Mouse (Mus musculus): ENCODE results near the gene Kctd18. TPM values are rescaled to one million over a fixed set of nuclear protein-coding genes. Genes with fewer than 3 reads are reported as not detected.

Kctd18 gene
- polyA plus RNA-seq, 1 experiment from 2014 or later, result 19.6 TPM

GRCm38 (mm10) chr1:57934287-57934686, 84.5 kb downstream of the Kctd18 start:
- no peaks in the 10 kb centered on the region for H3K27me3 ChIP-seq (ENCODE audit: low read depth, poor library complexity, severe bottlenecking)
- no peaks in the 10 kb centered on the region for H3K4me1 ChIP-seq
- H3K36me3 ChIP-seq, result no peaks in the 10 kb centered on the region
- H3K9me3 ChIP-seq (replicated peaks), result no peaks in the 10 kb centered on the region
- no peak for DNase-seq (ENCODE audit: low spot score)
- H3K4me3 ChIP-seq, result no peak overlapping the region
- 66% methylated on average over 1 of the region's 1 CpGs for WGBS
- H3K27ac ChIP-seq, result no peak overlapping the region

- no peak for DNase-seq (ENCODE audit: low spot score)
- Histone ChIP-seq H3K36me3 (no peaks in the 10 kb centered on the region), H3K4me3 (no peak overlapping the region), H3K4me1 (no peaks in the 10 kb centered on the region), H3K27me3 (ENCODE audit: low read depth, poor library complexity, severe bottlenecking) (no peaks in the 10 kb centered on the region), H3K27ac (no peak overlapping the region), H3K9me3 (replicated peaks) (no peaks in the 10 kb centered on the region)
- 90% methylated on average over 4 of the region's 4 CpGs for WGBS
Observed at GRCm38 (mm10) chr1:57918567-57918966, 100.2 kb downstream of the Kctd18 start.

- Histone ChIP-seq H3K27me3 (ENCODE audit: low read depth, poor library complexity, severe bottlenecking) (no peaks in the 10 kb centered on the region), H3K4me1 (no peaks in the 10 kb centered on the region), H3K4me3 (no peak overlapping the region), H3K9me3 (replicated peaks) (no peaks in the 10 kb centered on the region), H3K36me3 (no peaks in the 10 kb centered on the region), H3K27ac (no peak overlapping the region)
- WGBS, result 64% methylated on average over 5 of the region's 5 CpGs
- peak; percentile 9 for DNase-seq (ENCODE audit: low spot score)
Observed at GRCm38 (mm10) chr1:57917342-57917741, 101.4 kb downstream of the Kctd18 start.

GRCm38 (mm10) chr1:57911561-57911960, 107.2 kb downstream of the Kctd18 start:
- Histone ChIP-seq H3K27ac (no peak overlapping the region), H3K36me3 (no peaks in the 10 kb centered on the region), H3K4me3 (no peak overlapping the region), H3K27me3 (ENCODE audit: low read depth, poor library complexity, severe bottlenecking) (no peaks in the 10 kb centered on the region), H3K4me1 (peaks cover 5% of the 10 kb centered on the region), H3K9me3 (replicated peaks) (no peaks in the 10 kb centered on the region)
- DNase-seq (ENCODE audit: low spot score), result no peak
- 87% methylated on average over 6 of the region's 6 CpGs for whole genome bisulfite sequencing

- Histone ChIP-seq H3K27ac (peak overlapping the region; percentile 26; the same call in 1 of the 2 replicates), H3K4me3 (no peak overlapping the region), H3K4me1 (peaks cover 33% of the 10 kb centered on the region), H3K9me3 (replicated peaks) (no peaks in the 10 kb centered on the region), H3K27me3 (ENCODE audit: low read depth, poor library complexity, severe bottlenecking) (no peaks in the 10 kb centered on the region), H3K36me3 (no peaks in the 10 kb centered on the region)
- DNase-seq (ENCODE audit: low spot score), result no peak
Observed at GRCm38 (mm10) chr1:57906312-57906711, 112.4 kb downstream of the Kctd18 start.

GRCm38 (mm10) chr1:57905912-57906311, 112.8 kb downstream of the Kctd18 start:
- no peaks in the 10 kb centered on the region for H3K27me3 ChIP-seq (ENCODE audit: low read depth, poor library complexity, severe bottlenecking)
- H3K4me3 ChIP-seq, result no peak overlapping the region
- no peak for DNase-seq (ENCODE audit: low spot score)
- H3K36me3 ChIP-seq, result no peaks in the 10 kb centered on the region
- WGBS, result 73% methylated on average over 3 of the region's 3 CpGs
- H3K27ac ChIP-seq, result no peak overlapping the region; the same call in 1 of the 2 replicates
- peaks cover 33% of the 10 kb centered on the region for H3K4me1 ChIP-seq
- no peaks in the 10 kb centered on the region for H3K9me3 ChIP-seq (replicated peaks)

Other genes with a start within 250 kb of the Kctd18 start
- gene Spats2l, start 244.8 kb downstream of the Kctd18 start, polyA plus RNA-seq (2016; fragmentation: Nextera tagmentation; extraction: Ambion mirVana), result 18.4 and 29.3 TPM in 2 replicates
- 18.3 and 21.2 TPM in 2 replicates for gene Sgo2a, start 23.0 kb downstream of the Kctd18 start, polyA plus RNA-seq (2016; fragmentation: Nextera tagmentation; extraction: Ambion mirVana)
- 0.03 and 0.15 TPM in 2 replicates for gene Aox1, start 11.0 kb upstream of the Kctd18 start, polyA plus RNA-seq (2016; fragmentation: Nextera tagmentation; extraction: Ambion mirVana)
- 0.83 and 0.94 TPM in 2 replicates for gene Aox3, start 94.2 kb upstream of the Kctd18 start, polyA plus RNA-seq (2016; fragmentation: Nextera tagmentation; extraction: Ambion mirVana)
- gene Aox4, start 191.4 kb upstream of the Kctd18 start, polyA plus RNA-seq (2016; fragmentation: Nextera tagmentation; extraction: Ambion mirVana), result 0.04 and 0.14 TPM in 2 replicates